Mouse (Mus musculus): ENCODE data around the gene Cryba4. TPM values are rescaled to one million over a fixed set of nuclear protein-coding genes. Genes with fewer than 3 reads are reported as not detected.

Gene Cryba4
- total and polyA plus RNA-seq, 2 experiments from 2014 or later: 1.6 to 3.7 TPM

GRCm38 (mm10) chr5:112294696-112295095 lies 42.4 kb upstream of the Cryba4 start:
- H3K4me2 ChIP-seq (ENCODE audit: low read depth, low read length): no peak overlapping the region
- no peaks in the 10 kb centered on the region; the same call in 1 of the 2 replicates for H3K36me3 ChIP-seq (replicated peaks; ENCODE audit: control insufficient read depth, insufficient read depth, low read length)
- 59% methylated on average over 4 of the region's 4 CpGs for WGBS
- ATAC-seq (ENCODE audit: insufficient read depth, low read depth): no peak
- H3K4me1 ChIP-seq (ENCODE audit: control insufficient read depth, insufficient read depth): peaks cover 27% of the 10 kb centered on the region; the same call in 1 of the 2 replicates
- no peak for DNase-seq (ENCODE audit: low spot score)
- H3K27ac ChIP-seq (ENCODE audit: low read depth): no peak overlapping the region
- H3K4me3 ChIP-seq (ENCODE audit: low read depth, low read length): no peak overlapping the region
- H3K27me3 ChIP-seq (ENCODE audit: control insufficient read depth, insufficient read depth, low read length): no peaks in the 10 kb centered on the region
- H3K9ac ChIP-seq (replicated peaks; ENCODE audit: low read depth, low read length): no peak overlapping the region
- TF ChIP-seq CTCF (IDR thresholded peaks at IDR 0.05; ENCODE audit: low read depth): no peak
- TF ChIP-seq EP300 (IDR thresholded peaks at IDR 0.05; ENCODE audit: low read depth): no peak
- no peaks in the 10 kb centered on the region for H3K9me3 ChIP-seq (replicated peaks; ENCODE audit: control insufficient read depth, low read length)

GRCm38 (mm10) chr5:112293800-112294199 lies 41.5 kb upstream of the Cryba4 start:
- no peak overlapping the region for H3K27ac ChIP-seq (ENCODE audit: low read depth)
- no peak overlapping the region for H3K4me3 ChIP-seq (ENCODE audit: low read depth, low read length)
- 70% methylated on average over 2 of the region's 2 CpGs for WGBS
- H3K36me3 ChIP-seq (replicated peaks; ENCODE audit: control insufficient read depth, insufficient read depth, low read length): no peaks in the 10 kb centered on the region; the same call in 1 of the 2 replicates
- no peak overlapping the region for H3K9ac ChIP-seq (replicated peaks; ENCODE audit: low read depth, low read length)
- ATAC-seq (ENCODE audit: insufficient read depth, low read depth) (no peak), DNase-seq (ENCODE audit: low spot score) (no peak)
- TF ChIP-seq CTCF (IDR thresholded peaks at IDR 0.05; ENCODE audit: low read depth) (no peak), EP300 (IDR thresholded peaks at IDR 0.05; ENCODE audit: low read depth) (no peak)
- no peak overlapping the region for H3K4me2 ChIP-seq (ENCODE audit: low read depth, low read length)
- no peaks in the 10 kb centered on the region for H3K27me3 ChIP-seq (ENCODE audit: control insufficient read depth, insufficient read depth, low read length)
- H3K9me3 ChIP-seq (replicated peaks; ENCODE audit: control insufficient read depth, low read length): no peaks in the 10 kb centered on the region
- peaks cover 27% of the 10 kb centered on the region; the same call in 1 of the 2 replicates for H3K4me1 ChIP-seq (ENCODE audit: control insufficient read depth, insufficient read depth)

- Histone ChIP-seq H3K9ac (replicated peaks; ENCODE audit: low read depth, low read length) (no peak overlapping the region), H3K36me3 (replicated peaks; ENCODE audit: control insufficient read depth, insufficient read depth, low read length) (no peaks in the 10 kb centered on the region; the same call in 1 of the 2 replicates), H3K4me2 (ENCODE audit: low read depth, low read length) (no peak overlapping the region), H3K27ac (ENCODE audit: low read depth) (no peak overlapping the region), H3K27me3 (ENCODE audit: control insufficient read depth, insufficient read depth, low read length) (no peaks in the 10 kb centered on the region), H3K4me1 (ENCODE audit: control insufficient read depth, insufficient read depth) (peaks cover 28% of the 10 kb centered on the region), H3K9me3 (replicated peaks; ENCODE audit: control insufficient read depth, low read length) (no peaks in the 10 kb centered on the region), H3K4me3 (ENCODE audit: low read depth, low read length) (no peak overlapping the region)
- ATAC-seq (ENCODE audit: insufficient read depth, low read depth) (no peak), DNase-seq (ENCODE audit: low spot score) (no peak)
- 78% methylated on average over 17 of the region's 17 CpGs for WGBS
- TF ChIP-seq EP300 (IDR thresholded peaks at IDR 0.05; ENCODE audit: low read depth): no peak
- no peak for TF ChIP-seq CTCF (IDR thresholded peaks at IDR 0.05; ENCODE audit: low read depth)
Measured at GRCm38 (mm10) chr5:112292343-112292980, 40.1 kb upstream of the Cryba4 start.

GRCm38 (mm10) chr5:112291866-112292265 lies 39.5 kb upstream of the Cryba4 start:
- WGBS: 85% methylated on average over 5 of the region's 5 CpGs

GRCm38 (mm10) chr5:112290536-112290880 lies 38.2 kb upstream of the Cryba4 start:
- Histone ChIP-seq H3K9me3 (replicated peaks; ENCODE audit: control insufficient read depth, low read length) (no peaks in the 10 kb centered on the region), H3K36me3 (replicated peaks; ENCODE audit: control insufficient read depth, insufficient read depth, low read length) (no peaks in the 10 kb centered on the region), H3K27ac (ENCODE audit: low read depth) (no peak overlapping the region), H3K4me2 (ENCODE audit: low read depth, low read length) (peak overlapping the region; percentile 49), H3K9ac (replicated peaks; ENCODE audit: low read depth, low read length) (no peak overlapping the region), H3K4me3 (ENCODE audit: low read depth, low read length) (peak overlapping the region; percentile 29; the same call in 1 of the 2 replicates), H3K27me3 (ENCODE audit: control insufficient read depth, insufficient read depth, low read length) (no peaks in the 10 kb centered on the region), H3K4me1 (ENCODE audit: control insufficient read depth, insufficient read depth) (peaks cover 29% of the 10 kb centered on the region)
- DNase-seq (ENCODE audit: low spot score): no peak
- no peak for ATAC-seq (ENCODE audit: insufficient read depth, low read depth)
- WGBS: 83% methylated on average over 8 of the region's 8 CpGs
- no peak for TF ChIP-seq CTCF (IDR thresholded peaks at IDR 0.05; ENCODE audit: low read depth)
- no peak for TF ChIP-seq EP300 (IDR thresholded peaks at IDR 0.05; ENCODE audit: low read depth)

More at GRCm38 (mm10) chr5:112291866-112292265, 39.5 kb upstream of the Cryba4 start:
- DNase-seq (ENCODE audit: low spot score) (no peak), ATAC-seq (ENCODE audit: insufficient read depth, low read depth) (no peak)
- no peak overlapping the region; the same call in 1 of the 2 replicates for H3K4me2 ChIP-seq (ENCODE audit: low read depth, low read length)
- peaks cover 28% of the 10 kb centered on the region for H3K4me1 ChIP-seq (ENCODE audit: control insufficient read depth, insufficient read depth)
- no peak for TF ChIP-seq CTCF (IDR thresholded peaks at IDR 0.05; ENCODE audit: low read depth)
- no peak for TF ChIP-seq EP300 (IDR thresholded peaks at IDR 0.05; ENCODE audit: low read depth)
- H3K27me3 ChIP-seq (ENCODE audit: control insufficient read depth, insufficient read depth, low read length): no peaks in the 10 kb centered on the region
- no peak overlapping the region for H3K9ac ChIP-seq (replicated peaks; ENCODE audit: low read depth, low read length)
- no peak overlapping the region for H3K27ac ChIP-seq (ENCODE audit: low read depth)
- H3K4me3 ChIP-seq (ENCODE audit: low read depth, low read length): no peak overlapping the region
- H3K9me3 ChIP-seq (replicated peaks; ENCODE audit: control insufficient read depth, low read length): no peaks in the 10 kb centered on the region
- no peaks in the 10 kb centered on the region for H3K36me3 ChIP-seq (replicated peaks; ENCODE audit: control insufficient read depth, insufficient read depth, low read length)

All from heart, postnatal 0 days (tissue).